Mouse (Mus musculus) hematopoietic stem cell, adult 5-6 weeks (primary cell): Measurements from ENCODE around the gene Prl7a1. TPM values are rescaled to one million over a fixed set of nuclear protein-coding genes. Genes with fewer than 3 reads are reported as not detected.

ENCODE experiments used
- ATAC-seq, 2 experiments: fragments of 125-278 bp in 1 of 2; replicated peaks in 1 of 2; 2 replicates each; pipeline ENCODE4 v1.8.0; 2016 to 2017; ENCODE audit warnings: inconsistent platforms in 2 of 2, mild to moderate bottlenecking in 2 of 2, moderate number of reproducible peaks in 2 of 2, low read depth in 1 of 2, moderate TSS enrichment in 1 of 2; ENCODE audit not compliant: low FRiP score in 2 of 2, poor library complexity in 2 of 2, severe bottlenecking in 2 of 2, insufficient read depth in 1 of 2, low TSS enrichment in 1 of 2
- total RNA-seq: library from RNA; stranded (forward); fragments of 172-1452, 232-1000 nt; gene quantifications from 2 replicates; pipeline ENCODE4 v1.2.3, GENCODE M21; 2017

Gene Prl7a1
- not detected in 2 replicates for total RNA-seq

GRCm38 (mm10) chr13:27642393-27642792 is at the start of gene Prl7a1:
Prl7a1 (minus strand) TSS chr13:27642493.
- no peak for ATAC-seq

- ATAC-seq: no peak
These were observed 25.6 kb upstream of the Prl7a1 start, which contains the start of gene Prl7a2 for GRCm38 (mm10) chr13:27667936-27668335. Prl7a2 (minus strand) TSS chr13:27668036.

- ATAC-seq: no peak
These were observed 18.5 kb upstream of the Prl7a1 start for GRCm38 (mm10) chr13:27660747-27661146.

GRCm38 (mm10) chr13:27610482-27610881 is 31.8 kb downstream of the Prl7a1 start, which contains the start of gene Prl7b1:
Prl7b1 (minus strand) TSS chr13:27610582.
- no peak for ATAC-seq

Other genes starting within 250 kb of the Prl7a1 start
- not detected in 2 replicates for gene Prl8a6, start 203.8 kb downstream of the Prl7a1 start, total RNA-seq
- gene Prl8a8, start 129.3 kb downstream of the Prl7a1 start, total RNA-seq: not detected in 2 replicates
- not detected in 2 replicates for gene Prl8a9, start 77.9 kb downstream of the Prl7a1 start, total RNA-seq
- gene Prl8a1, start 60.3 kb downstream of the Prl7a1 start, total RNA-seq: not detected in 2 replicates
- gene Prl7b1, start 31.9 kb downstream of the Prl7a1 start, total RNA-seq: not detected in 2 replicates
- gene Prl7a2, start 25.5 kb upstream of the Prl7a1 start, total RNA-seq: not detected in 2 replicates
- not detected in 2 replicates for gene Prl7d1, start 74.2 kb upstream of the Prl7a1 start, total RNA-seq
- gene Prl7c1, start 138.3 kb upstream of the Prl7a1 start, total RNA-seq: not detected in 2 replicates
- gene Prl2a1, start 159.2 kb upstream of the Prl7a1 start, total RNA-seq: not detected in 2 replicates
- gene Prl2c1, start 206.8 kb upstream of the Prl7a1 start, total RNA-seq: not detected in 2 replicates